Mouse (Mus musculus) heart, embryonic 12.5 days (tissue): ENCODE data around the gene Slc44a3. TPM values are rescaled to one million over a fixed set of nuclear protein-coding genes. Genes with fewer than 3 reads are reported as not detected.

ENCODE experiments used
- ATAC-seq: fragments of 200-750 bp; cut with Nextera tagmentation; 2 replicates; pipeline ENCODE4 v1.8.0; 2017; ENCODE audit warnings: moderate TSS enrichment, moderate library complexity; ENCODE audit not compliant: insufficient number of reproducible peaks, low FRiP score
- H3K27ac ChIP-seq: fragments of 300-500 bp; sonication (generic); 2 replicates; pipeline ENCODE4 v1.5.1; 2016; ENCODE audit warnings: mild to moderate bottlenecking, moderate library complexity; ENCODE audit not compliant: poor library complexity, severe bottlenecking
- H3K27me3 ChIP-seq: fragments of 300-500 bp; sonication (generic); replicated peaks from 2 replicates; pipeline ENCODE4 v1.6.1; 2016; ENCODE audit warnings: mild to moderate bottlenecking, moderate library complexity
- H3K36me3 ChIP-seq: fragments of 300-500 bp; sonication (generic); 2 replicates; pipeline ENCODE4 v1.6.1; 2016; ENCODE audit warnings: mild to moderate bottlenecking, moderate library complexity
- H3K4me1 ChIP-seq: fragments of 300-500 bp; sonication (generic); replicated peaks from 2 replicates; pipeline ENCODE4 v1.6.1; 2016; ENCODE audit warnings: mild to moderate bottlenecking
- H3K4me2 ChIP-seq: fragments of 300-500 bp; sonication (generic); 2 replicates; pipeline ENCODE4 v1.6.1; 2016; ENCODE audit warnings: mild to moderate bottlenecking, moderate library complexity
- H3K4me3 ChIP-seq: fragments of 300-500 bp; sonication (generic); 2 replicates; pipeline ENCODE4 v1.5.1; 2016; ENCODE audit warnings: mild to moderate bottlenecking
- H3K9ac ChIP-seq: fragments of 300-500 bp; sonication (generic); 2 replicates; pipeline ENCODE4 v1.6.1; 2016; ENCODE audit warnings: mild to moderate bottlenecking, moderate library complexity
- H3K9me3 ChIP-seq: fragments of 300-500 bp; sonication (generic); replicated peaks from 2 replicates; pipeline ENCODE4 v1.6.1; 2016; ENCODE audit warnings: mild to moderate bottlenecking, moderate library complexity
- WGBS: fragments of 180-500 bp; shearing (Covaris S2); methylation state at CpG from one replicate; pipeline ENCODE4 v1.1.7; 2016; 5-methylcytosine and 5-hydroxymethylcytosine counted together
- polyA plus RNA-seq: library from polyadenylated mRNA; unstranded; fragments of >200 nt; fragmentation: Nextera tagmentation; extraction: Ambion mirVana; gene quantifications from 2 replicates; pipeline ENCODE4 v1.2.1, GENCODE M21; 2016

The Slc44a3 gene
- polyA plus RNA-seq, 1 experiment from 2014 or later: 1.1 TPM

DNA sequence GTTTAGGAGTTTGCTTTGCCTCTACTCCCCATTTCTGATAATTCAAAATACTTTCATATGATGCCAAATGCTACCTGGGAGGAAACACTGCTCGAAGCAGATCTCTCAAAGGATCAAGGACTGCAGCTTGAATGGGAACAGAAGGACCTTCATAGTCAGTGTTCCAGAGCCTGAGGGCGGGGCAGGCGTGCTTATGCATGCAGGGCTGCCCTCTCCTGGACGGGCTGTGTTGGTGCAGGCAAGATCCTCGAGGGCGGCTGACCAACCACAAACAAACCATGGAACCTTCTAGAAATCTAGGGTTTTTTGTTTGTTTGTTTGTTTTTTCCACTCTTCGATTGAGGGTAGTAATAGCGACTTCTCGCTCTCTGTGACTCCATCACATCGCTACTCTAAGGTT is 32.0 kb downstream of the Slc44a3 start:
- Histone ChIP-seq H3K27ac (no peak overlapping the region), H3K9me3 (peaks cover 2% of the 10 kb centered on the region; the same call in 1 of the 2 replicates), H3K4me3 (no peak overlapping the region), H3K4me1 (peaks cover 14% of the 10 kb centered on the region), H3K9ac (no peak overlapping the region), H3K27me3 (no peaks in the 10 kb centered on the region), H3K36me3 (no peaks in the 10 kb centered on the region), H3K4me2 (no peak overlapping the region)
- ATAC-seq: no peak
- WGBS: 45% methylated on average over 10 of the region's 10 CpGs

DNA sequence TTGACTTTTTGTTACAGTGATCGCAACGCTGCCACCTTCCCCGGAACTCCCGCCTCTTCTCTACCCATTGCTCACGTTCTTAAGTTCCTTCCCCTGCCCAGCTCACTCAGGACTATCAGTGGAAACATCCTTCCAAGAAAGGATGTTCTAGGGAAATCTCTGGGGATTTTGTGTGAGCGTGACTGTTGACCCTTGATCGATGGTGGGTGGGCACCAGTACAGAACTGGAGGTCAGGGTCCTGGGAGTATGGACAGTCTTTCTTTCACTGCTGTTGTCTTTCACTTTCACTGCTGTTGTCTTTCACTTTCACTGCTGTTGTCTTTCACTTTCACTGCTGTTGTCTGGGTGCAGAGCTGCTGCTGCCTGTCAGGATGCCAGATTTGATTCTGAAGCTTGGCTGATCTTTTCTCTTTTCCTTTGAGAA is 38.2 kb downstream of the Slc44a3 start:
- no peak overlapping the region for H3K4me2 ChIP-seq
- H3K9me3 ChIP-seq: peaks cover 3% of the 10 kb centered on the region; the same call in 1 of the 2 replicates
- no peak overlapping the region for H3K9ac ChIP-seq
- peaks cover 27% of the 10 kb centered on the region for H3K4me1 ChIP-seq
- no peak for ATAC-seq
- H3K27me3 ChIP-seq: no peaks in the 10 kb centered on the region
- H3K4me3 ChIP-seq: no peak overlapping the region
- no peaks in the 10 kb centered on the region for H3K36me3 ChIP-seq
- WGBS: 64% methylated on average over 7 of the region's 7 CpGs
- H3K27ac ChIP-seq: no peak overlapping the region

GRCm38 (mm10) chr3:121492026-121492425 is 40.2 kb downstream of the Slc44a3 start:
- Histone ChIP-seq H3K4me2 (no peak overlapping the region), H3K27ac (no peak overlapping the region), H3K4me3 (no peak overlapping the region), H3K36me3 (no peaks in the 10 kb centered on the region), H3K9ac (no peak overlapping the region), H3K4me1 (peaks cover 29% of the 10 kb centered on the region), H3K9me3 (peaks cover 3% of the 10 kb centered on the region; the same call in 1 of the 2 replicates), H3K27me3 (no peaks in the 10 kb centered on the region)
- no peak for ATAC-seq
- 58% methylated on average over 5 of the region's 5 CpGs for WGBS

- peaks cover 3% of the 10 kb centered on the region; the same call in 1 of the 2 replicates for H3K9me3 ChIP-seq
- peaks cover 29% of the 10 kb centered on the region for H3K4me1 ChIP-seq
- WGBS: 39% methylated on average over 5 of the region's 5 CpGs
- no peaks in the 10 kb centered on the region for H3K27me3 ChIP-seq
- no peak for ATAC-seq
- H3K4me3 ChIP-seq: no peak overlapping the region
- no peak overlapping the region for H3K4me2 ChIP-seq
- 0 out of 2 replicates have a peak overlapping the region, but pooled peaks have one; percentile 13 for H3K9ac ChIP-seq
- H3K27ac ChIP-seq: no peak overlapping the region; the same call in 1 of the 2 replicates
- H3K36me3 ChIP-seq: no peaks in the 10 kb centered on the region
These were observed 41.3 kb downstream of the Slc44a3 start for GRCm38 (mm10) chr3:121490941-121491340.

- Histone ChIP-seq H3K9me3 (no peaks in the 10 kb centered on the region), H3K9ac (no peak overlapping the region), H3K4me3 (no peak overlapping the region), H3K27me3 (no peaks in the 10 kb centered on the region), H3K4me1 (peaks cover 33% of the 10 kb centered on the region), H3K27ac (peak overlapping the region; percentile 5; the same call in 1 of the 2 replicates), H3K4me2 (no peak overlapping the region), H3K36me3 (no peaks in the 10 kb centered on the region)
- no peak for ATAC-seq
- 72% methylated on average over 12 of the region's 12 CpGs for WGBS
These were observed 42.6 kb downstream of the Slc44a3 start for GRCm38 (mm10) chr3:121489462-121490118.

GRCm38 (mm10) chr3:121485201-121485600 is 47.0 kb downstream of the Slc44a3 start:
- Histone ChIP-seq H3K4me3 (no peak overlapping the region), H3K27me3 (no peaks in the 10 kb centered on the region; the same call in 1 of the 2 replicates), H3K9me3 (no peaks in the 10 kb centered on the region), H3K4me2 (no peak overlapping the region), H3K27ac (no peak overlapping the region), H3K4me1 (peaks cover 40% of the 10 kb centered on the region), H3K9ac (no peak overlapping the region), H3K36me3 (no peaks in the 10 kb centered on the region)
- no peak for ATAC-seq
- WGBS: 60% methylated on average over 2 of the region's 2 CpGs

DNA sequence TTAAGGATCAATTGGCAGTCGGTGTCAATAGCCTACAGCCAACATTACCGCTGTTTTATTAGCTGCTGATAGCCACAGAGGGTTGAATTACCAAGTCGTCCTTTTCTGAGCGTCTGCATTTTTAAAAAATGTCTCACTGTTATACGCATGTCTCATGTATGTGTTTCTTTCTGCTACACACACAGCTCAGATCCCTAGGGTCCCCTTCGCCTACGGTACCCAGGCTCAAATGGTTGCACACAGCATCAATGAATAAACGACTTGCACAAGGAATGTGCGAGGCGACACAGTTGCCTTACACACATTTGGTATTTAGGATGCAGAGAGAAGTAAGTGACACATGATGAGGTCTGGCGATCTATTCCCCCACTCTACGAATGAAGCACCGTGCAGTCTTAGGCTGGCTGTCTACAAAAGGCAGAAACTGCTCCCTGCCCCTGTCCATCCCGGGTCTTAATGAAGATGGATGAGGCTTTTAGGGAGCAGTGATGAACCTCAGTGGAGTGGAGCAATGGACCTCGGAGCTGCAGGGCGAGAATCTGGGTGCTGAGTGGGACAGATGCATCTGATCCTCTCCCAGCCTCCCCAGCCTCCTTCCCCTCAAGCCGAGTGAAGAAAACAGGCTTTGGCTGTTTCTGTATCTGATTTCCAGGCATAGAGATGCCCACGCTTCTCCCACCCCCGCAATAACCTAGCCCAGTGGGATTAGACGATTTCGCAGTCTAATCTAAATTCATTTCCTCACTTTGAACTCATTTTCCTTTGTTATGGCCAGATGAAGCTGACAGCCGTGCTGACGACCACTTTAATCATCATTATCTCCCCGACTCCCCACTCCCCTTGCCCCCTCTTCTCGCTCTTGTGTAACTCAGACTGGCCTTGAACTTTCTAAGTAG is 48.7 kb downstream of the Slc44a3 start:
- 57% methylated on average over 25 of the region's 25 CpGs for WGBS
- Histone ChIP-seq H3K4me3 (no peak overlapping the region), H3K9ac (no peak overlapping the region)

DNA sequence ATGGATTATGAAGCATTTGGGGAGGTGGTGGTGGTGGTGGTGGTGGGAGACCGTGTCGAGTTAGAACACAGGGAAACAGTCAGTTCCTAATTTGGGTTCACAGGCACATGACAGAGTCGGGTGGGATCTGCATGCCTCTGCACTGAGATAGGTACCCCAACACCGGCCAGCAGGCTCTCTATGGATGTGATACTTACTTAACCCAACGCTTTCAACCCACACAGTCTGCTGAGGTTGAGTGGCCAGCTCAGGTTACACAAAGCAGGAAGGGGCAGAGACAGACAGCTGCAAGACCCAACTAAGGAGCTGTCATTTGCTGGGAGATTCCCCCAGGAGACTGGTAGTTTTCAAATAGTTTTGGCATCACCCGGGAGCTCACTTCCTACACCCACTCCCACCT is 50.6 kb downstream of the Slc44a3 start:
- H3K36me3 ChIP-seq: no peaks in the 10 kb centered on the region
- H3K9ac ChIP-seq: no peak overlapping the region
- no peak overlapping the region for H3K4me3 ChIP-seq
- peaks cover 34% of the 10 kb centered on the region for H3K4me1 ChIP-seq
- no peak overlapping the region for H3K4me2 ChIP-seq
- no peak overlapping the region for H3K27ac ChIP-seq
- peaks cover 6% of the 10 kb centered on the region; the same call in 1 of the 2 replicates for H3K27me3 ChIP-seq
- no peak for ATAC-seq
- WGBS: 27% methylated on average over 6 of the region's 6 CpGs
- H3K9me3 ChIP-seq: no peaks in the 10 kb centered on the region

More for the DNA sequence above, 48.7 kb downstream of the Slc44a3 start:
- H3K36me3 ChIP-seq: no peaks in the 10 kb centered on the region
- H3K4me1 ChIP-seq: peaks cover 31% of the 10 kb centered on the region
- ATAC-seq: no peak
- no peak overlapping the region for H3K27ac ChIP-seq
- no peak overlapping the region for H3K4me2 ChIP-seq
- H3K27me3 ChIP-seq: peaks cover 6% of the 10 kb centered on the region; the same call in 1 of the 2 replicates
- H3K9me3 ChIP-seq: no peaks in the 10 kb centered on the region

DNA sequence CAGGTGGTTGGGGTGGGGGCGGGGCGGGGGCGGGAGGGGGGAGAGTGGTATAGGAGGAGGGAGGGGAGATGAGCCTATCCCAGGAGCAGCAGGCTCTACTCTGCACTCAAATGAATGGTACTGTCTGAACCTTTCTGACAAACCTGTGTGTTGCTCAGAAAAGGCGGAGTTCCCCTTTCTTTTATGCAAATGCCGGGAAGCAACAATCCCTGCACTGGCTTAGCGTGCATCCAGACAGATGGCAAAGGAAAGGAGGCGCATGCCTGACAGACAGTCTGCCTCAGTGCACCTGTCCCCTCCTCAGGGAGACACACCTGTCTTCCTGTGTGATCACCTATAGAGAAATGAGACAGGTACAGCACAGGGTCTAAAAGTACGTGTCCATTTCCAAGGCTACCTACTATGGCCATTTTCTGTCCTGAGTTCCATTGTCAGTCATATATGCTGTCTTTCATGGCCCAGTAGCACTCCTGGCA is 51.2 kb downstream of the Slc44a3 start:
- no peaks in the 10 kb centered on the region for H3K9me3 ChIP-seq
- ATAC-seq: no peak
- no peak overlapping the region for H3K9ac ChIP-seq
- 65% methylated on average over 8 of the region's 8 CpGs for WGBS
- peaks cover 34% of the 10 kb centered on the region for H3K4me1 ChIP-seq
- H3K4me2 ChIP-seq: no peak overlapping the region
- H3K4me3 ChIP-seq: no peak overlapping the region
- peaks cover 6% of the 10 kb centered on the region; the same call in 1 of the 2 replicates for H3K27me3 ChIP-seq
- H3K36me3 ChIP-seq: no peaks in the 10 kb centered on the region
- no peak overlapping the region for H3K27ac ChIP-seq

DNA sequence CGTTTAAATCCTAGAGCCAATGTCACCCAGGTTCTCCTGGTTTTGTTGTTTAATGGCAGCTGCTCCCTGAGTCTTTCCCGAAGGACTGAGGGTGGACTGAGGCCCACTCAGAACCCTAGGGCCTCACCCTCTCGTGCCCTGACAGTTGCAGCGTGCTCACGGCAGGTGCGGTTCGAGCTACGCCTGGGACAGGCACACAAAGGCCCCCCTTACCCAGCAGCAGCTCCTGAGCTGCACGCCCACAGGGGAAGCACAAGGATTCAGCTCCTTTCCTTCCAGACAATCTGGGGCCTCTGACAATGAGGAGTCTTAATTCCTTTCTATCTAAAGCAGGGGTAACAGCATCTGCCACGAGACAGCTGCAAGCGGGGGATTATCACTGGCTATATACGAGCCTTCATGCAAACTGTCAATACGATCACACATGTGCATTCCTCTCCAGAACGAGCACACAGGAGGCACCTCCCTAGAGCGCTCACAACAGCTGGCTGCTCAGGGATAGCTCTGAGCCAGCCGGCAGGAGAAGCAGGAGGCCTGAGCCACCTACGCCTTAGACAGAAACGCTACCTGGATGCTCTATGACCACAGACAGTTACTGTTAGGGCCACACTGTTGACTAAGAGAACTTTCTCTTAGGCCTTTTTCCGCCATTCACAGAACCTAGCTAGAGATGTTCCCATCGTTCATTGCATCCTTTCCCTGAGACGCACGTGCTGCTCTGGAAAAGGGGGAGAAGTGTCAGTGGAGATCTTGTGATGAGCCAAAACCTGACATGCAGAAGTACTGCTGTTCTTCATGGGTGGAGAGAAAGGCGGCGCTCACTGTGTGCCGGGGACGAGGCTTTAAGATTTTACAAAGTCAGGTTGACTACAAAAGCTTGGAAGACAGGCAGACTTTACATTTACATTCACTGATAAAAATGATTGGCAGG is 51.9 kb downstream of the Slc44a3 start:
- H3K36me3 ChIP-seq: no peaks in the 10 kb centered on the region
- H3K9me3 ChIP-seq: no peaks in the 10 kb centered on the region
- no peak overlapping the region for H3K4me3 ChIP-seq
- no peak overlapping the region for H3K27ac ChIP-seq
- no peak for ATAC-seq
- H3K4me1 ChIP-seq: peaks cover 34% of the 10 kb centered on the region
- H3K4me2 ChIP-seq: no peak overlapping the region
- 56% methylated on average over 26 of the region's 26 CpGs for WGBS
- H3K9ac ChIP-seq: no peak overlapping the region
- H3K27me3 ChIP-seq: peaks cover 6% of the 10 kb centered on the region; the same call in 1 of the 2 replicates
